Mouse (Mus musculus) liver, adult 2 months (tissue): ENCODE results near the gene Dcst2. TPM values are rescaled to one million over a fixed set of nuclear protein-coding genes. Genes with fewer than 3 reads are reported as not detected.
A peak's percentile ranks its signal among the peaks of the same experiment; 100 is the strongest.

Source experiments
- DNase-seq: peaks from one replicate; pipeline ENCODE4 v3.0.0-alpha.2; 2011; ENCODE audit warnings: low read depth, low spot score; ENCODE audit errors: extremely low read depth
- H3K27ac ChIP-seq: fragments of 200-500 bp; replicated peaks from 2 replicates; pipeline ENCODE4 v1.5.1; 2012; ENCODE audit warnings: low read depth, mild to moderate bottlenecking, control low read depth, inconsistent platforms, low read length; ENCODE audit not compliant: insufficient read depth
- H3K27me3 ChIP-seq: fragments of 200-500 bp; 2 replicates; pipeline ENCODE4 v1.6.1; 2012; ENCODE audit warnings: mild to moderate bottlenecking, moderate library complexity, low read length, inconsistent platforms; ENCODE audit not compliant: control insufficient read depth, insufficient read depth
- H3K36me3 ChIP-seq: fragments of 200-500 bp; 2 replicates; pipeline ENCODE4 v1.6.1; 2012; ENCODE audit warnings: low read length, inconsistent platforms; ENCODE audit not compliant: control insufficient read depth, insufficient read depth
- H3K4me1 ChIP-seq: fragments of 200-500 bp; 2 replicates; pipeline ENCODE4 v1.6.1; 2011; ENCODE audit warnings: low read length; ENCODE audit not compliant: control insufficient read depth, insufficient read depth
- H3K4me3 ChIP-seq: fragments of 200-500 bp; 2 replicates; pipeline ENCODE4 v1.5.1; 2011; ENCODE audit warnings: low read depth, mild to moderate bottlenecking, control low read depth, low read length, moderate library complexity; ENCODE audit not compliant: insufficient read depth
- H3K79me2 ChIP-seq: fragments of 200-500 bp; 2 replicates; pipeline ENCODE4 v1.6.1; 2012; ENCODE audit warnings: inconsistent platforms, mild to moderate bottlenecking, low read length, moderate library complexity; ENCODE audit not compliant: control insufficient read depth, insufficient read depth
- H3K9ac ChIP-seq: fragments of 200-500 bp; 2 replicates; pipeline ENCODE4 v1.6.1; 2012; ENCODE audit warnings: low read depth, mild to moderate bottlenecking, control low read depth, inconsistent platforms, low read length
- CTCF ChIP-seq: fragments of 200-500 bp; IDR thresholded peaks from 2 replicates; pipeline ENCODE4 v1.5.1; 2011; ENCODE audit warnings: low read depth, low read length, control low read depth
- POLR2A ChIP-seq: fragments of 200-500 bp; IDR thresholded peaks from 2 replicates; pipeline ENCODE4 v1.6.1; 2011; ENCODE audit warnings: low read length, control low read depth; ENCODE audit not compliant: insufficient read depth; ENCODE audit errors: extremely low read depth
- WGBS: fragments of 180-500 bp; shearing (Covaris S2); methylation state at CpG from one replicate; pipeline ENCODE4 v1.1.7; 2018; 5-methylcytosine and 5-hydroxymethylcytosine counted together
- polyA plus RNA-seq: library from polyadenylated mRNA; depleted of rRNA; stranded (reverse); fragments of >200 nt; gene quantifications from 2 replicates; pipeline ENCODE4 v1.2.3, GENCODE M21; 2012
- total RNA-seq: library from RNA; depleted of rRNA; stranded (reverse); fragments of >200 nt; gene quantifications from 2 replicates; pipeline ENCODE4 v1.2.3, GENCODE M21; 2014

Dcst2 gene
- total and polyA plus RNA-seq, 2 experiments, result not detected

DNA sequence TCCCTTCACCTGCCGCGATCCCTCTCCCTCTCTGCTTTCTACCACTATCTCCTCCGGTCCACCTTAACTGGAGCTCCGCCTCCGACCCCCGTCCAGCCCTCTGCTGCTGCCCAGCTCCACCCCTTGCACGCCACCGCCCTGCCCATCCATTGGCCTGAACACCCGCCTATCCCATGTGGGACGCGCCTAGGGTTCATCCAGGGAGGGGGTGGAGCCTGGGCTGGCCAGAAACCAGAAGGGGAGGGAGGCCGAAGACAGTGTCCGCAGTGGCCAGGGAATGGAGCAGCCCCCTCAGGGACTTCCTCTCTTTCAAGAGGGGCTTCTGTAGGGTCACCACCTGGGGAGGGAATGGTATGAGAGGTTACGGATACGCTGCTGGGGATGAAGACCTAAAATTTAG lies 31.8 kb downstream of the Dcst2 start:
- H3K9ac ChIP-seq, result peak overlapping the region; percentile 92
- under 1% methylated on average over 15 of the region's 15 CpGs for WGBS
- H3K4me3 ChIP-seq, result peak overlapping the region; percentile 85
- peak; percentile 86 for TF ChIP-seq POLR2A
- TF ChIP-seq CTCF, result no peak
- H3K27ac ChIP-seq, result peak overlapping the region; percentile 98
- no peaks in the 10 kb centered on the region for H3K36me3 ChIP-seq
- DNase-seq, result peak; percentile 90
- H3K4me1 ChIP-seq, result peaks cover 26% of the 10 kb centered on the region
- H3K79me2 ChIP-seq, result peaks cover 36% of the 10 kb centered on the region
- H3K27me3 ChIP-seq, result no peaks in the 10 kb centered on the region

DNA sequence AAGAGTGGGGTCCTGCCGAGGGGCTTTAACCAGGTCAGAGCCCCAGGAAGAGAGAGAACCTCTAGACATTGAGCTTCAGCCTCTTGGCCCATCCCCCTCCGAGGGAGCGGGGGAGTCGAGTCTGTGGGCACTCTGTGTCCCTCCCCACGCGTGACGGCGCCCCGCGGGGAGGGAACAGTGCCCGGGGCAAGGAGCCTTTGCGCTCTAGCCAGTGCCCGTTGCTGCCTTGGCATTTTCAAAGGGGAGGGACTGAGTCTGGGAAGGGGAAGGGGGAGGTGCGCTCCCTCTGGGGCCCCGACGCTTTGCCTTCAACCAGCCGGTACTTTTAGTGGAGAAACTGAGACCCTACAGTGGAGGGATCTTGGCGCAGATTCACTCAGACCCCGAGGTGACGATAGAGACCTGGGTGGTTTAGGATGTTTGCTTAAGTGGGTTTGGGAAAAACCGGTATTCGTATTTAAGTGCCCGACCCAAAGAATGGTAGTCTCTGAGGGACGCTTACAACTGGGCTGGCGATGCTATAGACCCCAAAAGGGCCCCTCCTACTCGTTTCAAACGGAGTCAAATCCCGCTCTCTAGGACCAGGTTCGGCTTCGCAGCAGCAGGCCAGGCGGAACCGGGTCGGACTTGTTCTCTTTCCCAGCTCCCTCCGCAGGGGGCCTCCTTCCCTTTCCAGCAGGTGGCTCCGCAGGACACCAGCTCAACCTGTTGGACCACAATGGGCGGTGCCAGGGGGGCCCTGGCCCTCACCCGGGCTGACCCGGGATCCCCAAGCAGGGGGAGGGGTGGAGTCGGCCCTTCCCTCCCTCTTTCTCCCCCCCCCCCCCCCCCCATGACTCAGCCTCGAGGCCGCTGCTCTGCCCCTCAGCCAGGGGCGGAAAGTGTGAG lies 32.5 kb downstream of the Dcst2 start, which contains the start of gene Zbtb7b:
TSS of gene Zbtb7b (minus strand) at position 771 of the 888 bp plus-strand sequence.
- peak within 1 kb of the TSS; percentile 98 for H3K27ac ChIP-seq
- peaks cover 33% of the 10 kb centered on the region for H3K79me2 ChIP-seq
- H3K4me1 ChIP-seq, result peaks cover 24% of the 10 kb centered on the region
- H3K27me3 ChIP-seq, result no peaks in the 10 kb centered on the region
- TF ChIP-seq CTCF (peak; percentile 67), POLR2A (peak; percentile 59; the same call in 1 of the 2 replicates)
- peak within 1 kb of the TSS; percentile 92 for H3K9ac ChIP-seq
- under 1% methylated on average over 41 of the region's 42 CpGs for WGBS
- peak; percentile 86 for DNase-seq
- peak within 1 kb of the TSS; percentile 85 for H3K4me3 ChIP-seq
- H3K36me3 ChIP-seq, result no peaks in the 10 kb centered on the region

DNA sequence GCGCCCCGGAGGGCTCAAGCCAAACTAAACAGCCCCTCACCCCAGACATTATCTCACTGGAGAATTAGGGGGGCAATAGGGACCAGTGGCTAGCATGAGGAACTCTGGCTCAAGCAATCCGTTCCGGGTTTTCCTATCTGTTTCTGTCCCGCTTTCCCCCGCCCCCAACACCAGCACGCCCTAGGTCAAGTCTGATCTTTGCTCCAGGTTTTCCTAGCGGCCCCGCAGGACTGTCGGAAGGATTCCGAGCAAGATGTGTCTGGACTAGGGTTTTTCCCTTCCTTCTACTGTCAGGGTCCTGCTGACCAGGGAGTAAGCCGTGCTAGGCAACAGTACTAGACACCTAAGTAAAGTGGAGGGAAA lies 33.1 kb downstream of the Dcst2 start:
- Histone ChIP-seq H3K4me1 (peaks cover 18% of the 10 kb centered on the region), H3K79me2 (peaks cover 28% of the 10 kb centered on the region), H3K36me3 (peaks cover under 1% of the 10 kb centered on the region; the same call in 1 of the 2 replicates), H3K9ac (peak overlapping the region; percentile 92), H3K27ac (peak overlapping the region; percentile 98), H3K4me3 (peak overlapping the region; percentile 85), H3K27me3 (no peaks in the 10 kb centered on the region)
- 2% methylated on average over 12 of the region's 12 CpGs for WGBS
- DNase-seq, result peak; percentile 85
- TF ChIP-seq POLR2A (peak; percentile 61; the same call in 1 of the 2 replicates), CTCF (no peak)

DNA sequence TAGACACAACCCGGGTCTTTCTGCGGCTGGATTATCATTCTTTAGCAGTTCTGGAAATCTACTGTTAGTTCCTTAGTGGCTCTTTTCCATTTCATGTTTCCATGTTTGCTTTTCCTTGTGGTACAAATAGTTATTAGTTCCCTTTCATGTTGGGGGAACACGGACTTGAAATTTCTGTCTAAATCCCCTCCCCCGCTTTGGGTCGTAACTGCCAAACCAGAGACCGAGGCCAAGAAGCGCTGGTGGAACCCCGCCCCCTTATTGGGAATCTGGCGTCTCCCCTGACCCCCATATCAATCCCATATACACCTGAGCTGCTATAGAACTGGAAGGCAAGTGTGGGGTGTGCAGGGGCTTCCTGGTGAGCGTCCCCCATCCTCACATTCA lies 33.6 kb downstream of the Dcst2 start:
- peaks cover 13% of the 10 kb centered on the region for H3K4me1 ChIP-seq
- WGBS, result 1% methylated on average over 10 of the region's 10 CpGs
- peaks cover 23% of the 10 kb centered on the region for H3K79me2 ChIP-seq
- peak overlapping the region; percentile 98 for H3K27ac ChIP-seq
- no peaks in the 10 kb centered on the region for H3K27me3 ChIP-seq
- no peak for TF ChIP-seq CTCF
- no peak for TF ChIP-seq POLR2A
- H3K4me3 ChIP-seq, result peak overlapping the region; percentile 85
- DNase-seq, result peak; percentile 61
- peak overlapping the region; percentile 92 for H3K9ac ChIP-seq
- H3K36me3 ChIP-seq, result peaks cover 2% of the 10 kb centered on the region; the same call in 1 of the 2 replicates

DNA sequence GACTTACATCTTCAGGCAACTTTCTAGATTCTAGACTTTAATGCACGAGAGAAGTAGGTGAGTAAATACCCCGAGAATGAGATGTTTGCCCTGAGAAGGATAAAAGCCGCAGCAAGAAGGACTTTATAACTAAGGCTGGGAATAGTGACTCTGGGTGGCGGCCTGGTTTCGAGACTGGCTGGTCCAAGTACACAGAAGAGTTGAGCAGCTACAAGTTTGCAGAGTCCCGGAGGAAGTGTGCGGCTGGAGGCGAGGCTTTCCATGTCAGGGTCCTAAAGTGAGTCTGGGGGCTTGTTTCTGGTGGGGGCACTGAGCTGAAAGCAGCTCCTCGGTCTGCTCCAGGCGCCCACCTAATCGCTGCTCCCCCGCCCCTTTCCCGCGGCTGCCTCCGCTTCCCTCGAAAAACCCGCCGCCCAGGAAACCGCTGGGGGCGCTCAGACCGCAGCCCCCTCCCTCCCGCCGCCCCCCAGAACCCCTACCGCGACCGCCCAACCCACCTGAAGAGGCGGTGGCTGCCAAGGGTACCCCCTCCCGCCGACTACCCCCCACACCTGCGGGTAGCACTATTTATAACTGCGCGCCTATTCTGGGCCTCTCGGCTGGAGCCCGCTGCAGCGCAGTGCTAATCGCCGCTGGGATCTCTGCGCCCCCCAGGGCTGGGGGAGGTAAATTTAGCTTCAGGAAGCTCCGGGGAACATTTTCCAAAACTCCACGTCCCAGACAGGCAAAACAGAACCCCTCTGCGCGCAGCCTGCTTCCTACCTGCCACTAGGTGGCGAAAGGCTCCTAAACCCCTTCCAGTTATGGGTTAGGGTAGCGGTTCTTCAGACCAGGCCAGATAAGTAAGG lies 34.3 kb downstream of the Dcst2 start:
- peak overlapping the region; percentile 92 for H3K9ac ChIP-seq
- H3K4me1 ChIP-seq, result peaks cover 8% of the 10 kb centered on the region
- WGBS, result under 1% methylated on average over 42 of the region's 44 CpGs
- peak overlapping the region; percentile 98 for H3K27ac ChIP-seq
- H3K27me3 ChIP-seq, result no peaks in the 10 kb centered on the region
- peaks cover 18% of the 10 kb centered on the region for H3K79me2 ChIP-seq
- peak overlapping the region; percentile 85 for H3K4me3 ChIP-seq
- peak; percentile 76 for DNase-seq
- peaks cover 2% of the 10 kb centered on the region; the same call in 1 of the 2 replicates for H3K36me3 ChIP-seq
- peak; percentile 92 for TF ChIP-seq CTCF
- TF ChIP-seq POLR2A, result no peak
